Mouse (Mus musculus): ENCODE measurements around the gene Abi1. TPM values are rescaled to one million over a fixed set of nuclear protein-coding genes. Genes with fewer than 3 reads are reported as not detected.

Gene Abi1
- polyA plus RNA-seq, 1 experiment: 118 TPM

- 80% methylated on average over 3 of the region's 3 CpGs for WGBS
- Histone ChIP-seq H3K27me3 (ENCODE audit: control insufficient read depth, insufficient read depth, low read length) (no peaks in the 10 kb centered on the region), H3K4me3 (ENCODE audit: low read depth, low read length) (no peak overlapping the region), H3K27ac (ENCODE audit: insufficient read depth, low read depth, low read length) (no peak overlapping the region), H3K36me3 (ENCODE audit: control insufficient read depth, insufficient read depth, low read length) (no peaks in the 10 kb centered on the region), H3K4me1 (ENCODE audit: control insufficient read depth, insufficient read depth, insufficient read length, low read length) (peaks cover 2% of the 10 kb centered on the region; the same call in 1 of the 2 replicates)
- TF ChIP-seq POLR2A (IDR thresholded peaks at IDR 0.05; ENCODE audit: low read depth, low read length): no peak
These were observed 37.4 kb downstream of the Abi1 start for GRCm38 (mm10) chr2:23002637-23003036.

GRCm38 (mm10) chr2:22999620-23000019, 40.4 kb downstream of the Abi1 start:
- H3K27me3 ChIP-seq (ENCODE audit: control insufficient read depth, insufficient read depth, low read length): no peaks in the 10 kb centered on the region
- no peaks in the 10 kb centered on the region for H3K36me3 ChIP-seq (ENCODE audit: control insufficient read depth, insufficient read depth, low read length)
- WGBS: 60% methylated on average over 1 of the region's 1 CpGs
- no peak overlapping the region for H3K27ac ChIP-seq (ENCODE audit: insufficient read depth, low read depth, low read length)
- no peak overlapping the region for H3K4me3 ChIP-seq (ENCODE audit: low read depth, low read length)
- TF ChIP-seq CTCF (IDR thresholded peaks at IDR 0.05; ENCODE audit: extremely low read depth, insufficient read length, insufficient replicate concordance, low read depth, low read length) (no peak), POLR2A (IDR thresholded peaks at IDR 0.05; ENCODE audit: low read depth, low read length) (no peak)
- peaks cover 2% of the 10 kb centered on the region; the same call in 1 of the 2 replicates for H3K4me1 ChIP-seq (ENCODE audit: control insufficient read depth, insufficient read depth, insufficient read length, low read length)

GRCm38 (mm10) chr2:22998804-22999203, 41.2 kb downstream of the Abi1 start:
- WGBS: 70% methylated on average over 2 of the region's 2 CpGs
- Histone ChIP-seq H3K27me3 (ENCODE audit: control insufficient read depth, insufficient read depth, low read length) (no peaks in the 10 kb centered on the region), H3K36me3 (ENCODE audit: control insufficient read depth, insufficient read depth, low read length) (0 out of 2 replicates have a peak, but pooled peaks cover 3% of the 10 kb centered on the region), H3K4me1 (ENCODE audit: control insufficient read depth, insufficient read depth, insufficient read length, low read length) (peaks cover 2% of the 10 kb centered on the region; the same call in 1 of the 2 replicates), H3K4me3 (ENCODE audit: low read depth, low read length) (no peak overlapping the region), H3K27ac (ENCODE audit: insufficient read depth, low read depth, low read length) (no peak overlapping the region)
- no peak for TF ChIP-seq CTCF (IDR thresholded peaks at IDR 0.05; ENCODE audit: extremely low read depth, insufficient read length, insufficient replicate concordance, low read depth, low read length)
- TF ChIP-seq POLR2A (IDR thresholded peaks at IDR 0.05; ENCODE audit: low read depth, low read length): no peak

GRCm38 (mm10) chr2:22998015-22998414, 42.0 kb downstream of the Abi1 start:
- no peak overlapping the region for H3K4me3 ChIP-seq (ENCODE audit: low read depth, low read length)
- no peak overlapping the region for H3K27ac ChIP-seq (ENCODE audit: insufficient read depth, low read depth, low read length)
- 82% methylated on average over 2 of the region's 2 CpGs for WGBS
- H3K36me3 ChIP-seq (ENCODE audit: control insufficient read depth, insufficient read depth, low read length): peaks cover 8% of the 10 kb centered on the region
- no peaks in the 10 kb centered on the region for H3K27me3 ChIP-seq (ENCODE audit: control insufficient read depth, insufficient read depth, low read length)
- no peak for TF ChIP-seq POLR2A (IDR thresholded peaks at IDR 0.05; ENCODE audit: low read depth, low read length)
- TF ChIP-seq CTCF (IDR thresholded peaks at IDR 0.05; ENCODE audit: extremely low read depth, insufficient read length, insufficient replicate concordance, low read depth, low read length): no peak
- peaks cover 2% of the 10 kb centered on the region; the same call in 1 of the 2 replicates for H3K4me1 ChIP-seq (ENCODE audit: control insufficient read depth, insufficient read depth, insufficient read length, low read length)

- H3K27me3 ChIP-seq (ENCODE audit: control insufficient read depth, insufficient read depth, low read length): no peaks in the 10 kb centered on the region
- no peak overlapping the region for H3K27ac ChIP-seq (ENCODE audit: insufficient read depth, low read depth, low read length)
- H3K4me3 ChIP-seq (ENCODE audit: low read depth, low read length): no peak overlapping the region
- peaks cover 2% of the 10 kb centered on the region; the same call in 1 of the 2 replicates for H3K4me1 ChIP-seq (ENCODE audit: control insufficient read depth, insufficient read depth, insufficient read length, low read length)
- TF ChIP-seq POLR2A (IDR thresholded peaks at IDR 0.05; ENCODE audit: low read depth, low read length): no peak
- no peak for TF ChIP-seq CTCF (IDR thresholded peaks at IDR 0.05; ENCODE audit: extremely low read depth, insufficient read length, insufficient replicate concordance, low read depth, low read length)
- H3K36me3 ChIP-seq (ENCODE audit: control insufficient read depth, insufficient read depth, low read length): peaks cover 14% of the 10 kb centered on the region
These were observed 44.0 kb downstream of the Abi1 start for GRCm38 (mm10) chr2:22996071-22996470.

GRCm38 (mm10) chr2:22985973-22986657, 53.9 kb downstream of the Abi1 start:
- WGBS: 86% methylated on average over 2 of the region's 2 CpGs
- H3K36me3 ChIP-seq (ENCODE audit: control insufficient read depth, insufficient read depth, low read length): 0 out of 2 replicates have a peak, but pooled peaks cover 1% of the 10 kb centered on the region
- H3K27me3 ChIP-seq (ENCODE audit: control insufficient read depth, insufficient read depth, low read length): no peaks in the 10 kb centered on the region
- no peak for TF ChIP-seq POLR2A (IDR thresholded peaks at IDR 0.05; ENCODE audit: low read depth, low read length)
- no peak for TF ChIP-seq CTCF (IDR thresholded peaks at IDR 0.05; ENCODE audit: extremely low read depth, insufficient read length, insufficient replicate concordance, low read depth, low read length)
- no peak overlapping the region for H3K27ac ChIP-seq (ENCODE audit: insufficient read depth, low read depth, low read length)
- H3K4me3 ChIP-seq (ENCODE audit: low read depth, low read length): no peak overlapping the region
- no peaks in the 10 kb centered on the region for H3K4me1 ChIP-seq (ENCODE audit: control insufficient read depth, insufficient read depth, insufficient read length, low read length)

GRCm38 (mm10) chr2:22977387-22977973, 62.6 kb downstream of the Abi1 start:
- no peak overlapping the region for H3K27ac ChIP-seq (ENCODE audit: insufficient read depth, low read depth, low read length)
- H3K4me3 ChIP-seq (ENCODE audit: low read depth, low read length): no peak overlapping the region
- 42% methylated on average over 3 of the region's 3 CpGs for WGBS
- no peaks in the 10 kb centered on the region for H3K36me3 ChIP-seq (ENCODE audit: control insufficient read depth, insufficient read depth, low read length)
- no peak for TF ChIP-seq CTCF (IDR thresholded peaks at IDR 0.05; ENCODE audit: extremely low read depth, insufficient read length, insufficient replicate concordance, low read depth, low read length)
- no peak for TF ChIP-seq POLR2A (IDR thresholded peaks at IDR 0.05; ENCODE audit: low read depth, low read length)
- H3K4me1 ChIP-seq (ENCODE audit: control insufficient read depth, insufficient read depth, insufficient read length, low read length): no peaks in the 10 kb centered on the region
- no peaks in the 10 kb centered on the region for H3K27me3 ChIP-seq (ENCODE audit: control insufficient read depth, insufficient read depth, low read length)
